Mouse (Mus musculus): ENCODE measurements around the gene Unc119b.

GRCm38 (mm10) chr5:115161064-115161939 lies 26.5 kb upstream of the Unc119b start:
- TF ChIP-seq CTCF (conservative IDR thresholded peaks at IDR 0.05; ENCODE audit: insufficient read depth, insufficient read length, low read depth, low read length) (no peak), POLR2A (IDR thresholded peaks at IDR 0.05; ENCODE audit: low read depth, low read length) (no peak)

Data from kidney, adult 2 months (tissue).